ENCODE assay signal across 10 mouse cellular contexts in the genomic region with DNA sequence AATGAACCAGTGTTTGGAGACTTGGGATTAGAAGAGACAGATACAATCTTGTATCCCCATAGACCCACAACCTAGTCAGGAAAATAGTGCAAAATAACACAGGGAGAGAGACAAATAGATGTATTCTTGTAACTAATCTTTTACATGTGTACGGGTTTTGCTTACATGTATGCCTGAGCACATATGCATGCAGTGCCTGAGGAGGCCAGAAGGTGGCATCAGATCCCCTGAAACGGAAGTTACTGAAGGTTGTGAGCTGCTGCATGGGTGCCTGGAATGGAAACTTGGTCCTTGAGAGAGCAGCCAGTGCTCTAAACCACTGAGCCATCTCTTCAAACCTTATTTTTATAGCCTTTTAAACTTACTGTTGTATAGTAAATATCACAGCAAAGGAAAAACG. TPM values are rescaled to one million over a fixed set of nuclear protein-coding genes. Genes with fewer than 3 reads are reported as not detected.
DNase-seq lines count a peak whose midpoint lies in the region; ATAC-seq and TF ChIP-seq lines count a peak whose summit lies in the region.
"Had no signal": no experiment of that assay in that cellular context is flagged by ENCODE, and none has a peak within 500 bp of the region (broad histone marks: within the 10 kb centered on the region; RNA-seq: fewer than 3 reads in every experiment).

No protein-coding gene starts in this region.

- no peak overlapping the region for H3K4me3 ChIP-seq in hindbrain, embryonic 14.5 days (replicated peaks; ENCODE audit: low read length)
- no peak overlapping the region for H3K4me3 ChIP-seq in hindbrain, embryonic 10.5 days
- H3K4me3 ChIP-seq in thymus, adult 2 months (ENCODE audit: control insufficient read depth, insufficient read depth, low read length), result no peak overlapping the region
- H3K4me3 ChIP-seq: heart, embryonic 10.5 days; limb, embryonic 13.5 days had no signal

- peak; percentile 32 for DNase-seq in hindbrain, embryonic 14.5 days (ENCODE audit: low spot score)
- no peak for DNase-seq in hindbrain, embryonic 10.5 days (ENCODE audit: low spot score)
- DNase-seq in thymus, adult 2 months, result peak; percentile 43
- no peak for DNase-seq in thymus, adult 18-20 months
- no peak for DNase-seq in urinary bladder, postnatal 10 days (ENCODE audit: low spot score)
- no peak for DNase-seq in cerebellum, adult 8-10 months
- no peak for DNase-seq in urinary bladder, postnatal 4 days (ENCODE audit: low spot score in 2 of 2)

- no peak overlapping the region for H3K27ac ChIP-seq in hindbrain, embryonic 14.5 days
- no peak overlapping the region for H3K27ac ChIP-seq in hindbrain, embryonic 10.5 days
- no peak overlapping the region for H3K27ac ChIP-seq in thymus, adult 2 months (ENCODE audit: control insufficient read depth, insufficient read depth, low read length)
- H3K27ac ChIP-seq: heart, embryonic 10.5 days; limb, embryonic 13.5 days had no signal

- H3K9me3 ChIP-seq in hindbrain, embryonic 14.5 days (ENCODE audit: control insufficient read depth, low read length), result no peaks in the 10 kb centered on the region
- H3K9me3 ChIP-seq in hindbrain, embryonic 10.5 days, result no peaks in the 10 kb centered on the region
- H3K9me3 ChIP-seq: heart, embryonic 10.5 days had no signal

- no peak for TF ChIP-seq CTCF in thymus, adult 2 months (IDR thresholded peaks at IDR 0.05; ENCODE audit: borderline replicate concordance, control insufficient read depth, extremely low read depth, insufficient read depth, low read length, poor library complexity)

- no peak overlapping the region for H3K4me2 ChIP-seq in hindbrain, embryonic 14.5 days (replicated peaks)
- H3K4me2 ChIP-seq: limb, embryonic 13.5 days had no signal

- no peak for ATAC-seq in hindbrain, embryonic 14.5 days (ENCODE audit: low FRiP score)
- ATAC-seq in granulocyte monocyte progenitor cell, adult 5-6 weeks (replicated peaks; ENCODE audit: poor library complexity, severe bottlenecking), result peak; percentile 50; the same call in 1 of the 2 replicates

- no peak overlapping the region for H3K9ac ChIP-seq in hindbrain, embryonic 14.5 days
- H3K9ac ChIP-seq: limb, embryonic 13.5 days had no signal

- H3K27me3 ChIP-seq in hindbrain, embryonic 14.5 days (ENCODE audit: control insufficient read depth, insufficient read depth, low read length), result no peaks in the 10 kb centered on the region
- H3K27me3 ChIP-seq in hindbrain, embryonic 10.5 days (ENCODE audit: insufficient read depth, poor library complexity, severe bottlenecking), result no peaks in the 10 kb centered on the region
- no peaks in the 10 kb centered on the region for H3K27me3 ChIP-seq in thymus, adult 2 months (ENCODE audit: control insufficient read depth, insufficient read depth, low read length)
- H3K27me3 ChIP-seq: limb, embryonic 13.5 days had no signal

- H3K4me1 ChIP-seq in hindbrain, embryonic 14.5 days (replicated peaks; ENCODE audit: control insufficient read depth, insufficient read depth, low read length), result no peaks in the 10 kb centered on the region
- H3K4me1 ChIP-seq in hindbrain, embryonic 10.5 days (replicated peaks), result no peaks in the 10 kb centered on the region
- H3K4me1 ChIP-seq in thymus, adult 2 months (replicated peaks; ENCODE audit: control insufficient read depth, insufficient read depth, low read length), result no peaks in the 10 kb centered on the region
- H3K4me1 ChIP-seq: heart, embryonic 10.5 days; limb, embryonic 13.5 days had no signal

- 86% methylated on average over 3 of the region's 3 CpGs for WGBS in hindbrain, embryonic 14.5 days
- WGBS in hindbrain, embryonic 10.5 days, result 78% methylated on average over 3 of the region's 3 CpGs
- 94% methylated on average over 3 of the region's 3 CpGs for WGBS in thymus, adult 2 months

- no peak for TF ChIP-seq POLR2A in thymus, adult 2 months (IDR thresholded peaks at IDR 0.05; ENCODE audit: control insufficient read depth, extremely low read depth, insufficient read depth, low read length, poor library complexity)

- H3K36me3 ChIP-seq in hindbrain, embryonic 14.5 days (replicated peaks; ENCODE audit: control insufficient read depth, insufficient read depth), result peaks cover 76% of the 10 kb centered on the region
- peaks cover 69% of the 10 kb centered on the region for H3K36me3 ChIP-seq in hindbrain, embryonic 10.5 days
- H3K36me3 ChIP-seq in thymus, adult 2 months (ENCODE audit: control insufficient read depth, insufficient read depth, low read length), result 0 out of 2 replicates have a peak, but pooled peaks cover 4% of the 10 kb centered on the region

RNA-seq across cellular contexts. Expression of a gene that starts 12.6 kb away (rescaled TPM):
- 40.4 and 42.6 TPM in 2 replicates for polyA plus RNA-seq in hindbrain, embryonic 14.5 days (2014; fragmentation: Nextera tagmentation; extraction: Ambion mirVana)
- polyA plus RNA-seq in hindbrain, embryonic 10.5 days (2016; fragmentation: Nextera tagmentation; extraction: Ambion mirVana), result 13.0 and 14.1 TPM in 2 replicates
- polyA plus RNA-seq in thymus, adult 2 months (2012; rRNA removed), result 6.4 and 6.7 TPM in 2 replicates
- 2.8 and 3.7 TPM in 2 replicates for total RNA-seq in granulocyte monocyte progenitor cell, adult 5-6 weeks (2014; fragmentation: Nextera tagmentation)
- total RNA-seq in granulocyte monocyte progenitor cell, adult 5-6 weeks (2017), result 3.6 and 3.7 TPM in 2 replicates

RNA-seq across cellular contexts. Expression of a gene that starts 22.5 kb away (rescaled TPM):
- 9.6 and 12.1 TPM in 2 replicates for polyA plus RNA-seq in hindbrain, embryonic 14.5 days (2014; fragmentation: Nextera tagmentation; extraction: Ambion mirVana)
- 31.5 and 34.9 TPM in 2 replicates for polyA plus RNA-seq in hindbrain, embryonic 10.5 days (2016; fragmentation: Nextera tagmentation; extraction: Ambion mirVana)
- 24.2 and 28.0 TPM in 2 replicates for polyA plus RNA-seq in thymus, adult 2 months (2012; rRNA removed)
- 43.2 and 56.1 TPM in 2 replicates for total RNA-seq in granulocyte monocyte progenitor cell, adult 5-6 weeks (2014; fragmentation: Nextera tagmentation)
- total RNA-seq in granulocyte monocyte progenitor cell, adult 5-6 weeks (2017), result 47.1 and 49.7 TPM in 2 replicates

RNA-seq across cellular contexts. Expression of a gene that starts 30.3 kb away (rescaled TPM):
- 0.79 and 0.90 TPM in 2 replicates for polyA plus RNA-seq in hindbrain, embryonic 14.5 days (2014; fragmentation: Nextera tagmentation; extraction: Ambion mirVana)
- polyA plus RNA-seq in hindbrain, embryonic 10.5 days (2016; fragmentation: Nextera tagmentation; extraction: Ambion mirVana), result 0.10 and 0.14 TPM in 2 replicates
- polyA plus RNA-seq in thymus, adult 2 months (2012; rRNA removed), result 0.16 and 0.45 TPM in 2 replicates
- not detected in 2 replicates for total RNA-seq in granulocyte monocyte progenitor cell, adult 5-6 weeks (2014; fragmentation: Nextera tagmentation)
- total RNA-seq in granulocyte monocyte progenitor cell, adult 5-6 weeks (2017), result not detected in 2 replicates

RNA-seq across cellular contexts. Expression of a gene that starts 51.2 kb away (rescaled TPM):
- 22.4 and 24.3 TPM in 2 replicates for polyA plus RNA-seq in hindbrain, embryonic 14.5 days (2014; fragmentation: Nextera tagmentation; extraction: Ambion mirVana)
- polyA plus RNA-seq in hindbrain, embryonic 10.5 days (2016; fragmentation: Nextera tagmentation; extraction: Ambion mirVana), result 27.8 and 29.3 TPM in 2 replicates
- 55.5 and 65.2 TPM in 2 replicates for polyA plus RNA-seq in thymus, adult 2 months (2012; rRNA removed)
- 18.4 and 18.6 TPM in 2 replicates for total RNA-seq in granulocyte monocyte progenitor cell, adult 5-6 weeks (2014; fragmentation: Nextera tagmentation)
- total RNA-seq in granulocyte monocyte progenitor cell, adult 5-6 weeks (2017), result 17.4 and 22.2 TPM in 2 replicates

Comparison
In these comparisons a context has a peak if more than half of its experiments do, and no peak if none do; other contexts are left out.
1. DNase-seq: peak in hindbrain, embryonic 14.5 days (single experiment) and thymus, adult 2 months (single experiment); none in hindbrain, embryonic 10.5 days (single experiment), thymus, adult 18-20 months (0 of 2), urinary bladder, postnatal 10 days (single experiment), cerebellum, adult 8-10 months (single experiment) and urinary bladder, postnatal 4 days (0 of 2).